Mouse (Mus musculus) kidney, adult 11 months (tissue): Measurements from ENCODE around the gene Mrpl39.

Experiments used
- DNase-seq: peaks from one replicate; pipeline ENCODE4 v3.0.0; 2022

Mrpl39 gene

GRCm38 (mm10) chr16:84737358-84737757 lies 1.8 kb upstream of the Mrpl39 start:
- no peak for DNase-seq

- DNase-seq, result no peak
These were observed 756 bp downstream of the Mrpl39 start for GRCm38 (mm10) chr16:84734806-84735165.

GRCm38 (mm10) chr16:84720670-84721069 lies 14.9 kb downstream of the Mrpl39 start:
- no peak for DNase-seq

- no peak for DNase-seq
These were observed 17.3 kb downstream of the Mrpl39 start for GRCm38 (mm10) chr16:84718250-84718649.

GRCm38 (mm10) chr16:84717618-84718248 lies 17.8 kb downstream of the Mrpl39 start:
- DNase-seq, result no peak

- no peak for DNase-seq
These were observed 18.6 kb downstream of the Mrpl39 start for GRCm38 (mm10) chr16:84716724-84717617.

- DNase-seq, result no peak
These were observed 19.3 kb downstream of the Mrpl39 start for GRCm38 (mm10) chr16:84716197-84716596.

GRCm38 (mm10) chr16:84714978-84715377 lies 20.6 kb downstream of the Mrpl39 start:
- no peak for DNase-seq

- peak; percentile 11 for DNase-seq
These were observed 21.6 kb downstream of the Mrpl39 start for GRCm38 (mm10) chr16:84713926-84714325.

GRCm38 (mm10) chr16:84713156-84713555 lies 22.4 kb downstream of the Mrpl39 start:
- DNase-seq, result no peak

- no peak for DNase-seq
These were observed 26.9 kb downstream of the Mrpl39 start for GRCm38 (mm10) chr16:84708649-84709048.

- no peak for DNase-seq
These were observed 27.7 kb downstream of the Mrpl39 start for GRCm38 (mm10) chr16:84707802-84708201.

GRCm38 (mm10) chr16:84706571-84706970 lies 29.0 kb downstream of the Mrpl39 start:
- no peak for DNase-seq

GRCm38 (mm10) chr16:84705507-84705906 lies 30.0 kb downstream of the Mrpl39 start:
- DNase-seq, result no peak

- no peak for DNase-seq
These were observed 30.8 kb downstream of the Mrpl39 start for GRCm38 (mm10) chr16:84704661-84705240.

- DNase-seq, result no peak
These were observed 31.5 kb downstream of the Mrpl39 start for GRCm38 (mm10) chr16:84703769-84704660.

- DNase-seq, result peak; percentile 24
These were observed 32.3 kb downstream of the Mrpl39 start for GRCm38 (mm10) chr16:84703129-84703768.

GRCm38 (mm10) chr16:84702230-84703128 lies 33.1 kb downstream of the Mrpl39 start:
- DNase-seq, result peak; percentile 25

- DNase-seq, result no peak
These were observed 34.5 kb downstream of the Mrpl39 start for GRCm38 (mm10) chr16:84701041-84701440.

- no peak for DNase-seq
These were observed 36.8 kb downstream of the Mrpl39 start for GRCm38 (mm10) chr16:84698708-84699107.

- DNase-seq, result no peak
These were observed 39.4 kb downstream of the Mrpl39 start for GRCm38 (mm10) chr16:84696178-84696577.
